Mouse (Mus musculus) neural tube, embryonic 13.5 days (tissue): Measurements from ENCODE around the gene Camsap3. TPM values are rescaled to one million over a fixed set of nuclear protein-coding genes. Genes with fewer than 3 reads are reported as not detected.

Experiments
- ATAC-seq: fragments of 200-750 bp; cut with Nextera tagmentation; 2 replicates; pipeline ENCODE4 v1.8.0; 2017; ENCODE audit warnings: low read depth, mild to moderate bottlenecking, moderate TSS enrichment, moderate library complexity
- H3K27ac ChIP-seq: fragments of 300-500 bp; sonication (generic); replicated peaks from 2 replicates; pipeline ENCODE4 v1.5.1; 2015; ENCODE audit warnings: moderate library complexity, mild to moderate bottlenecking, inconsistent platforms
- H3K27me3 ChIP-seq: fragments of 300-500 bp; sonication (generic); 2 replicates; pipeline ENCODE4 v1.6.1; 2015; ENCODE audit warnings: mild to moderate bottlenecking, inconsistent platforms
- H3K36me3 ChIP-seq: fragments of 300-500 bp; sonication (generic); 2 replicates; pipeline ENCODE4 v1.6.1; 2015; ENCODE audit warnings: mild to moderate bottlenecking, inconsistent platforms
- H3K4me1 ChIP-seq: fragments of 300-500 bp; sonication (generic); replicated peaks from 2 replicates; pipeline ENCODE4 v1.6.1; 2015; ENCODE audit warnings: inconsistent platforms
- H3K4me2 ChIP-seq: fragments of 300-500 bp; sonication (generic); 2 replicates; pipeline ENCODE4 v1.6.1; 2015; ENCODE audit warnings: inconsistent platforms, mild to moderate bottlenecking, moderate library complexity
- H3K4me3 ChIP-seq: fragments of 300-500 bp; sonication (generic); 2 replicates; pipeline ENCODE4 v1.5.1; 2015; ENCODE audit warnings: mild to moderate bottlenecking, inconsistent platforms
- H3K9ac ChIP-seq: fragments of 300-500 bp; sonication (generic); 2 replicates; pipeline ENCODE4 v1.6.1; 2015; ENCODE audit warnings: moderate library complexity, mild to moderate bottlenecking, inconsistent platforms
- H3K9me3 ChIP-seq: fragments of 300-500 bp; sonication (generic); 2 replicates; pipeline ENCODE4 v1.6.1; 2016; ENCODE audit warnings: inconsistent platforms
- WGBS: fragments of 180-500 bp; shearing (Covaris S2); methylation state at CpG from one replicate; pipeline ENCODE4 v1.1.7; 2015; 5-methylcytosine and 5-hydroxymethylcytosine counted together
- polyA plus RNA-seq: library from polyadenylated mRNA; unstranded; fragments of >200 nt; fragmentation: Nextera tagmentation; extraction: Ambion mirVana; gene quantifications from 2 replicates; pipeline ENCODE4 v1.2.1, GENCODE M21; 2015

Camsap3 gene
- polyA plus RNA-seq, 1 experiment from 2014 or later: 38.9 TPM

DNA sequence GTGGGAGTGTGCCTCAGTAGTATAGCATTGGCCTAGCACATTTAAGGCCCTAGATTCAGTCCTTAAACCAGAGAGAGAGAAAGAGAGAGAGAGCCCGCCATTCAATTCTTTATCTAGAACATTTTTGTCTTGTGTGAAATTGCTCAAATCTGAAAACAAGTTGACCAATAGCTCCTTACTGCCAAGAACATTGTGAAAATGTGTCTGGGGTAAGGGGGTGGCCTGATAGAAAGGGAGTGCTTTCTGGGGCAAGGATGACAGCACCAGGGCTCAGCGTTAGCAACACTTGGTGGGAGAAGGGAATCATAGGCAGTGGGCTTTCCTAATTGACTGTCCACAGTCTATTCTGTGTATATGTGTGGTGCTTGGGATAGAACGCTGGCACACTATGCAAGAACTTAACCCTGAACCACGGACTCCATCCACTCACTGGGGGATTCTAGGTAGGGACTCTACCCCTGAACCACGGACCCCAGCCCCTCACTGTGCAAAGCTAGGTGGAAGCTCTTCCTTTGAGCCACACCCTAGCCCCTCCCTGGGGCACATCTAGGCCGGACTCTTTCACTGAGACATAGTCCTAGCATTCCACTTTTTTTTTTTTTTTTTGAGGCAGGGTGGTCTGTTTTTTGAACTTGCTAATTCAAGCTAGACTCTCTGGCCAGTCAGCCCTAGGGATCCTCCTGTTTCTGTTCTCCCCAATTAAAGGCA is 59.9 kb downstream of the Camsap3 start:
- Histone ChIP-seq H3K4me2 (no peak overlapping the region), H3K4me1 (no peaks in the 10 kb centered on the region), H3K27me3 (no peaks in the 10 kb centered on the region), H3K9me3 (no peaks in the 10 kb centered on the region), H3K36me3 (no peaks in the 10 kb centered on the region), H3K4me3 (no peak overlapping the region), H3K9ac (no peak overlapping the region), H3K27ac (no peak overlapping the region)
- WGBS: 82% methylated on average over 6 of the region's 6 CpGs
- ATAC-seq: no peak

DNA sequence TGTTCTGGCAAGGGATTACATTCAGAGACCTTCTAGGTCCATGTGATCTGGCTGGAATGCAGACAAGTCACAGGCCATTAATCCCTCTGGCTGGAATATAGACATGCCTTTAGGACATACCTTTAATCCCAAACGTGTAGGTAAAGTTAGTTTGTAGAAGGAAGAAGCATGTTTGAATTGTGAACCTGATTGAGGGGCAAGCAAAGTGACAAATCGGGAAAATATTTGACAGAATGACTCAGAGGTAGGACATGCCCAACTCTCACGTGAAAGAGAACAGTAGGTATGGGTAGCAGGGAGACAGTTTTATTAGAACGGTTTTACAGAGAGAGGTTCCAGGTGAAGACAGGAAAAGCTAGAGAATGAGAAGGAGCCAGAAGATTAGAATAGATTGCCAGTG is 60.5 kb downstream of the Camsap3 start:
- no peak overlapping the region for H3K27ac ChIP-seq
- H3K27me3 ChIP-seq: no peaks in the 10 kb centered on the region
- no peaks in the 10 kb centered on the region for H3K9me3 ChIP-seq
- H3K4me2 ChIP-seq: no peak overlapping the region
- no peak overlapping the region for H3K9ac ChIP-seq
- no peaks in the 10 kb centered on the region for H3K36me3 ChIP-seq
- no peaks in the 10 kb centered on the region for H3K4me1 ChIP-seq
- no peak overlapping the region for H3K4me3 ChIP-seq
- WGBS: 82% methylated on average over 4 of the region's 4 CpGs
- no peak for ATAC-seq

DNA sequence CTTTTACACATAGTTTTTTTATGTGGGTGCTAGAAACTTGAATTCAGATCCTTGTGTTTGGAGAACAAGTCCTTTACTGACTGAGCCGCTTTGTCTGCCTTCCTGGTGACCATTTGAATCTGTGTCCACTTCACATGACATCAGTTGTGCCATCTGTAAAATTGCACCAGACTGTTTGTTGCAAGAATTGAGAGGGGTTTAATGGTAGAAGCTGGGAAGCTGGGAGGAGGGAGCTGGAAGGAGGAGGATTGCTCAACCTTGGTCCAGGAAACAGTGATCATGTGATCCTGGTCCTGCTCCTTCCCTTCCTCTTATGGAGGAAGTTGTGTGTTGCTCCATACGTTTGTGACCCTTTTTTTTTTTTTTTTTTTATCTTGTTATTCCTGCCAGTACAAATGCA is 61.2 kb downstream of the Camsap3 start:
- Histone ChIP-seq H3K4me1 (no peaks in the 10 kb centered on the region), H3K9ac (no peak overlapping the region), H3K36me3 (no peaks in the 10 kb centered on the region), H3K9me3 (no peaks in the 10 kb centered on the region), H3K4me2 (no peak overlapping the region), H3K27ac (no peak overlapping the region), H3K4me3 (no peak overlapping the region), H3K27me3 (no peaks in the 10 kb centered on the region)
- ATAC-seq: no peak
- 72% methylated on average over 2 of the region's 2 CpGs for WGBS

DNA sequence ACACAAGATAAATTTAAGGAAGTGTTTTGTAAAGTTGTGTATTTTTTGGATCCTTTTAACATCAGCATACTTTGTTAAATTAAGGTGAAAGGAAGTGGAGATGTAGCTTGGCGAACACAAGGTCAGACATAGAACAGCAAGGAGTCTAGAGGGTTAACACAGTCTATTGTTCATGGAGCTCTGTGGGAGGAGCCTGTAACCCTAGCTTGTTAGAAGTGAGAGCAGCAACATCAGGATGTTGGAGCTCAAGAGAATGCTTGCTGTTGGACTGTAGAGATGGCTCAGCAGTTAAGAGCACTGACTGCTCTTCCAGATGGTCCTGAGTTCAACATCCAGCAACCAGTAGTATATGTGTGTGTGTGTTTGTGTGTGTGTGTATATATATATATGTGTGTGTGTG is 61.9 kb downstream of the Camsap3 start:
- no peaks in the 10 kb centered on the region for H3K27me3 ChIP-seq
- no peak overlapping the region for H3K4me3 ChIP-seq
- H3K27ac ChIP-seq: no peak overlapping the region
- no peaks in the 10 kb centered on the region for H3K36me3 ChIP-seq
- no peaks in the 10 kb centered on the region for H3K9me3 ChIP-seq
- H3K4me1 ChIP-seq: no peaks in the 10 kb centered on the region
- H3K9ac ChIP-seq: no peak overlapping the region
- 39% methylated on average over 1 of the region's 1 CpGs for WGBS
- ATAC-seq: no peak
- no peak overlapping the region for H3K4me2 ChIP-seq

DNA sequence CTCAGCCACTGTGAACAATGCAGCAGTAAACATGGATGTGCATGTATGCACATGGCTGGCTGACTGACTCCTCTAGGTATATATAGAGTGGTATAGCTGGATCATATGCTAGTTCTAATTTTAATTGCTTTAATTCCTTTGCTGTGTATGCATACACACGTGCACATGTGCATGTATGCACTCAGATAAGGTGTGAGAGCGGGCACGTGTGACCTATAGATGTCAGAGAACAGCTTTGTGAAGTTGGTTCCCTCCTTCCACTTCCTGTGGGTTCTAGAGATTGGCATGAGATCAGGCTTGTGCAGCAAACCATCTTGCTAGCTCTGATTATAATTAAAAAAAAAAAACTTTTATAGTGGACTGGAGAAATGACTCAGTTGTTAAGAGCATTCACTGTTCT is 65.8 kb downstream of the Camsap3 start:
- Histone ChIP-seq H3K4me2 (no peak overlapping the region), H3K27me3 (no peaks in the 10 kb centered on the region), H3K36me3 (no peaks in the 10 kb centered on the region), H3K9me3 (no peaks in the 10 kb centered on the region), H3K27ac (no peak overlapping the region), H3K9ac (no peak overlapping the region), H3K4me1 (peaks cover 8% of the 10 kb centered on the region), H3K4me3 (no peak overlapping the region)
- no peak for ATAC-seq
- 67% methylated on average over 3 of the region's 3 CpGs for WGBS

DNA sequence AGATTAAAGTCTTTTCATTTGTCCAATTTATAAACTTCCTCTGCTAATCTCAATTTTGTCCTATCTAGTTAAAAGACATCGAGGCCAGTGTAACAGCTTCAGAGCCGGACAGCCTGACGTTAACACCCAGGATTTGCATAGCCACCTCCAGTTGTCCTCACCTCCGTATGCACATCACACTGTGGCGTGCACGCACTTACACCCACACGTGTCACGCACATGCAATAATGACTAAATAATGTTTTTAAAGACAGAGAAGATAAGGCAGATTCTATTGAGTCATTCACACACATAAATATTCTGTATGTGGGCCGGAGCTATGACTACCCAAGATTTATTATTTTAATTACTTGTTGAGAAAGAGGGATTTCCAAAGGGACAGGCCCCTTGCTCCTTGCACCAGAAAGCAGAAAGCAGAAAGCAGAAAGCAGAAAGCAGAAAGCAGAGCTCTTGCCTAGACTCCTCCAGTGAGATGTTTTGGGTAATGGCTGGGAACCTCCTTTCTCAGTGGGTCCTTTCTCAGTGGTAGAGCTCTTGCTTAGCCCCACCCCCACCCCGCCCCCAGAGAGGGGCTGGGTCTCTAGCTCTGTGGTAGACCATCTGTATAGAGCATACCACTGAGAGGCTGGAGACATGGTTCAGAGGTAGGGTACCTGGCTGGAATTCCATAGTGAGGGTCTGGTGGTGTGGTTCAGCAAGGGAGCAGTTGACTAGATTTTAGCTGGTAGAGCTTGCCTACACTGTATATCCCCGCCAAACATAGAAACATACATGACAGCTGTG is 67.8 kb downstream of the Camsap3 start:
- no peaks in the 10 kb centered on the region for H3K27me3 ChIP-seq
- H3K9ac ChIP-seq: no peak overlapping the region
- WGBS: 78% methylated on average over 11 of the region's 11 CpGs
- no peak overlapping the region for H3K4me2 ChIP-seq
- H3K4me1 ChIP-seq: peaks cover 8% of the 10 kb centered on the region
- H3K27ac ChIP-seq: no peak overlapping the region
- H3K36me3 ChIP-seq: no peaks in the 10 kb centered on the region
- ATAC-seq: peak; percentile 65
- H3K4me3 ChIP-seq: no peak overlapping the region
- no peaks in the 10 kb centered on the region for H3K9me3 ChIP-seq

DNA sequence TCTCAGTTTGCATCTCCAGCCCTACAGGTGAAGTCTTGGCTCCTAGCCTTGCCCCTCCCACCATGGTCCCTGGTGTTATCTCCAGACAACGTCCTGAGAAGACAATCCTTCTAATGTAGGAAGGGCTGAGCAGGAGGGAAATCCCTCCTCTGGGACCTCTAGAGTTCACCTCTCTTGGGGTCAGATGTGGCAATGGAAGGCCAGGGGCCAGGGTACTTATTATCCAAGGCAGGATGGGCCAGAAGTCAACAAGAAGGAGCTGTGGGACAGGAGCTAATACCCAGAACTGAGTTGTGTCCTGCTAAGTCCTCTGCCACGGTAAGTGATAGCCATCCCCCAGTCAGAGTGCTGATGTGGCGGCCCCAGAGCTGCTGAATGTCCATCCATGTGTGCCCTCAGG is 68.4 kb downstream of the Camsap3 start, which contains the start of gene Retn:
TSS of gene Retn (plus strand) at position 245 of the 400 bp plus-strand sequence.
- no peak within 1 kb of the TSS for H3K4me2 ChIP-seq
- H3K4me3 ChIP-seq: no peak within 1 kb of the TSS
- 74% methylated on average over 3 of the region's 3 CpGs for WGBS
- no peaks in the 10 kb centered on the region for H3K36me3 ChIP-seq
- no peaks in the 10 kb centered on the region for H3K27me3 ChIP-seq
- H3K9ac ChIP-seq: no peak within 1 kb of the TSS
- peaks cover 8% of the 10 kb centered on the region for H3K4me1 ChIP-seq
- no peak for ATAC-seq
- H3K27ac ChIP-seq: no peak within 1 kb of the TSS
- no peaks in the 10 kb centered on the region for H3K9me3 ChIP-seq

DNA sequence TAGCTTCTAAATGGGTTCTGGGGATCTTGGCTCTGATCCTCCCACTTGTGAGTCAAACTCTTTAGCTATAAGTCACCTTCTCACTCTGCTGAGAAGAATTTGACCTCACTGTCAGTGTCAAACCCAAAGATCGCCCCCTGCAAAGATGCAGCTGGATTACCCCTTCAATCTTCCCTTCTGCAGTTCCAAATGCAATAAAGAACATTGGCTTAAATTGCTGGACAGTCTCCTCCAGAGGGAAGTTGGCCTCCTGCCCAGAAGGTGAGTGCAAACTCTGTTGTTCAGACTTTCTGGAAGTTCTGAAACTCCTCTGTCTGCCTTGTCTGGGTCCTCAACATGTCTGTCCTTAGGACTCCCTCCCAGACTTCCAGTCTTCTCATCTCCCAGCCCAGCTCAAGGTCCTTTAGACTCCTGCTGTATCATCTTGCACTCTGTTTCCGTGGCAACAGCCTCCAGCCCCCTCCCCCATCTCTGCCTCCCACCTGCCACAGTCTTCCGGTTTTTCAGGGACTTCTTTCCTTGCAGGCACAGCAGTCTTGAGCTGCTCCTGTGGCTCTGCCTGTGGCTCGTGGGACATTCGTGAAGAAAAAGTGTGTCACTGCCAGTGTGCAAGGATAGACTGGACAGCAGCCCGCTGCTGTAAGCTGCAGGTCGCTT is 69.8 kb downstream of the Camsap3 start:
- no peaks in the 10 kb centered on the region for H3K36me3 ChIP-seq
- no peak overlapping the region for H3K4me3 ChIP-seq
- WGBS: 26% methylated on average over 7 of the region's 7 CpGs
- no peak for ATAC-seq
- no peak overlapping the region for H3K27ac ChIP-seq
- no peak overlapping the region for H3K4me2 ChIP-seq
- no peak overlapping the region for H3K9ac ChIP-seq
- no peaks in the 10 kb centered on the region for H3K27me3 ChIP-seq
- H3K9me3 ChIP-seq: no peaks in the 10 kb centered on the region
- H3K4me1 ChIP-seq: peaks cover 8% of the 10 kb centered on the region

Other genes starting within 250 kb of the Camsap3 start
- not detected in 2 replicates for gene A430078G23Rik, start 233.9 kb upstream of the Camsap3 start, polyA plus RNA-seq
- gene Arhgef18, start 194.3 kb upstream of the Camsap3 start, polyA plus RNA-seq: 9.2 and 11.0 TPM in 2 replicates
- gene Pex11g, start 119.6 kb upstream of the Camsap3 start, polyA plus RNA-seq: 3.1 and 3.2 TPM in 2 replicates
- 0.17 TPM in 1 of 2 replicates, not detected in the other for gene Tex45, start 116.4 kb upstream of the Camsap3 start, polyA plus RNA-seq
- gene Zfp358, start 94.2 kb upstream of the Camsap3 start, polyA plus RNA-seq: 76.4 and 77.7 TPM in 2 replicates
- 88.6 and 91.9 TPM in 2 replicates for gene Mcoln1, start 86.8 kb upstream of the Camsap3 start, polyA plus RNA-seq
- gene Pnpla6, start 71.9 kb upstream of the Camsap3 start, polyA plus RNA-seq: 35.7 and 36.7 TPM in 2 replicates
- 0.50 and 0.77 TPM in 2 replicates for gene C330021F23Rik, start 19.3 kb upstream of the Camsap3 start, polyA plus RNA-seq
- 52.8 and 54.7 TPM in 2 replicates for gene Xab2, start 34.0 kb downstream of the Camsap3 start, polyA plus RNA-seq
- gene Pet100, start 34.3 kb downstream of the Camsap3 start, polyA plus RNA-seq: 111 and 122 TPM in 2 replicates
- 0.58 TPM in 1 of 2 replicates, not detected in the other for gene Pcp2, start 38.3 kb downstream of the Camsap3 start, polyA plus RNA-seq
- gene Stxbp2, start 43.7 kb downstream of the Camsap3 start, polyA plus RNA-seq: 29.4 and 29.9 TPM in 2 replicates
- gene Retn, start 68.5 kb downstream of the Camsap3 start, polyA plus RNA-seq: 0.22 and 0.59 TPM in 2 replicates
- 0.25 TPM in 1 of 2 replicates, not detected in the other for gene Mcemp1, start 78.5 kb downstream of the Camsap3 start, polyA plus RNA-seq
- gene Fcor, start 85.1 kb downstream of the Camsap3 start, polyA plus RNA-seq: 12.7 and 17.8 TPM in 2 replicates
- 52.9 and 53.3 TPM in 2 replicates for gene Trappc5, start 89.0 kb downstream of the Camsap3 start, polyA plus RNA-seq
- 0.20 and 0.39 TPM in 2 replicates for gene Fcer2a, start 106.9 kb downstream of the Camsap3 start, polyA plus RNA-seq
- not detected in 2 replicates for gene Clec4g, start 133.4 kb downstream of the Camsap3 start, polyA plus RNA-seq
- gene Cd209a, start 161.7 kb downstream of the Camsap3 start, polyA plus RNA-seq: not detected in 2 replicates